Mouse (Mus musculus) cerebellum, postnatal 14 days (tissue): ENCODE measurements around the gene Tmem98.

Source experiments
- DNase-seq, 2 experiments: peaks; one replicate each; pipeline ENCODE4 v3.0.0; 2021; ENCODE audit warnings: mixed read lengths in 2 of 2

Tmem98 gene

DNA sequence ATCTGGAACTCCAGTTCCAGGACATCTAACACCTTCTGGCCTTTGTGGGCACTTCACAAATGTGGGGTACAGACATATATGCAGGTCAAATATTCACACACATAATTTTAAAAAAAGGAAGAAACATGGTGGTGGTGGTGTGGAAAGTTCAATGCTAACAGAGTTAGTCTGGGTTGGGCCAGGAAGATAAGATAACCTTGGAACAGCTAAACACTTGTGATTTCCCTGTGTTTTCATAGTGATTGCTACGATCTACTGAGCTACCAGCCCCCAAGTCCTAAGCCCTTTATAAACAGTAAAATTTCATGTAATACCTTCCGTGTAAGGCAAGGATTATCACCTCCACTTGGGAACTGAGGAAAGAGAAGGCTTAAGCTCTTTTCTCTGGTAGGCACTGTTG is 46.9 kb downstream of the Tmem98 start:
- DNase-seq: no peak

DNA sequence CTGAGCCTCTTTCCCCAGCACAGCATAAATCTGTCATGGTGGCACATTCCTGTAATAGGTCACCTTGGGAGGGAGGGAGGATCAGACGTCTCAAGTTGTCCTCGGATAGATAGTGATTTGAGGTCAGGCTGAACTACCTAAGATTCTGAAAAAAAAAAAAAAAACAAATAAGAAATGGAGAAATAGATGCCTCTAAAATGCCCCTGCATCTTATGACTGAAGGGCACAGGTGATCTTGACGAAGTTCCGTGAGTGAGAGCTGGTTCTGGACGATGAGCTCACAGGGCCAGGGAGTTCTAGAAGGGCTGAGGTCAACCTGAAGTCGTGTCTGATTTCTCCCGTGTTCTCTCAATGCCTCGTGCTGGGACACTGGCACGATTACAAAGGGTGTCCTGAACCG is 48.1 kb downstream of the Tmem98 start, which contains the start of gene Spaca3:
TSS of gene Spaca3 (plus strand) at position 301 of the 400 bp plus-strand sequence.
- DNase-seq: no peak

- DNase-seq: no peak
Observed at GRCm38 (mm10) chr11:80862941-80863340, 53.0 kb downstream of the Tmem98 start.

DNA sequence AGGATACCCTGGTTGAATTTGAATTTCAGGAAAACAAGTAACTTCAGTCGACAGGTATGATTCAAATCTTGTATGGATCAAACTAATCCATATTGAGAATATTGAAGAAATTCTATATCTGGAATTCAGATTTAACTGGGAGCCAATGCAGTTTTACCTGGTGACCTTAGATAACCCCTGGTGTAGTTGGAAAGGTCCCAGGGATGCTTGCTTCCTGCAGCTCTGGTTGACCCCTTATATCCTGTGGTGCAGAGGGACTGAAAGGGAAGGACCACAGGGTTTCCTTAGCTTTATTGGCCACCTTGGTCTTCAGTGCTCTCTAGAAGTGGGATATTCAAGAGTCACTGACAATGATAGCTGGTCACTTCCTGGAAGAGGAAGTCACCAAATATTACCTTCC is 58.1 kb downstream of the Tmem98 start:
- DNase-seq: peak; percentile 43 to 58
